Mouse (Mus musculus) MEL (cell line): ENCODE data around the gene Prkar1a. TPM values are rescaled to one million over a fixed set of nuclear protein-coding genes. Genes with fewer than 3 reads are reported as not detected.

Experiments used
- DNase-seq: peaks from one replicate; pipeline ENCODE4 v3.0.0; 2011; ENCODE audit warnings: low read depth, low spot score
- H3K27ac ChIP-seq: 2 replicates; pipeline ENCODE4 v1.5.1; 2012; ENCODE audit warnings: low read depth, mild to moderate bottlenecking, control low read depth, low read length, moderate library complexity; ENCODE audit not compliant: control insufficient read depth
- H3K27me3 ChIP-seq, 2 experiments: fragments of 150-350 bp in 1 of 2; sonication (generic) in 1 of 2; 2 replicates each; pipeline ENCODE4 v1.6.1; 2012; ENCODE audit warnings: low read length in 2 of 2, mild to moderate bottlenecking in 2 of 2, improper control_type of control experiment in 1 of 2, moderate library complexity in 1 of 2; ENCODE audit not compliant: insufficient read depth in 2 of 2, control insufficient read depth in 1 of 2
- H3K36me3 ChIP-seq, 2 experiments: 2 replicates each; pipeline ENCODE4 v1.6.1; 2012 to 2014; ENCODE audit warnings: low read length in 2 of 2, improper control_type of control experiment in 1 of 2, inconsistent platforms in 1 of 2, mild to moderate bottlenecking in 1 of 2; ENCODE audit not compliant: insufficient read depth in 2 of 2, control insufficient read depth in 1 of 2
- H3K4me1 ChIP-seq, 2 experiments: fragments of 150-350 bp in 1 of 2; sonication (generic) in 1 of 2; 2 replicates each; pipeline ENCODE4 v1.6.1; 2012; ENCODE audit warnings: low read length in 2 of 2, improper control_type of control experiment in 1 of 2, mild to moderate bottlenecking in 1 of 2; ENCODE audit not compliant: insufficient read depth in 2 of 2, control insufficient read depth in 1 of 2
- H3K4me3 ChIP-seq, 2 experiments: fragments of 150-350 bp in 1 of 2; sonication (generic) in 1 of 2; 2 replicates each; pipeline ENCODE4 v1.5.1; 2012; ENCODE audit warnings: low read depth in 2 of 2, low read length in 2 of 2, mild to moderate bottlenecking in 2 of 2, moderate library complexity in 2 of 2, control low read depth in 1 of 2, improper control_type of control experiment in 1 of 2; ENCODE audit not compliant: control insufficient read depth in 1 of 2, insufficient read depth in 1 of 2
- H3K79me2 ChIP-seq: 2 replicates; pipeline ENCODE4 v1.6.1; 2012; ENCODE audit warnings: mild to moderate bottlenecking, low read length, moderate library complexity; ENCODE audit not compliant: control insufficient read depth, poor library complexity, insufficient read depth
- H3K9ac ChIP-seq: 2 replicates; pipeline ENCODE4 v1.6.1; 2012; ENCODE audit warnings: low read depth, mild to moderate bottlenecking, control low read depth, low read length, moderate library complexity; ENCODE audit not compliant: control insufficient read depth, poor library complexity, severe bottlenecking
- H3K9me3 ChIP-seq: fragments of 150-350 bp; sonication (generic); replicated peaks from 2 replicates; pipeline ENCODE4 v1.6.1; 2012; ENCODE audit warnings: mild to moderate bottlenecking, low read length, improper control_type of control experiment, moderate library complexity; ENCODE audit not compliant: insufficient read depth
- CHD2 ChIP-seq: IDR thresholded peaks from 2 replicates; pipeline ENCODE4 v1.6.1; 2011; ENCODE audit warnings: low read length, improper control_type of control experiment
- ELF1 ChIP-seq: IDR thresholded peaks from 2 replicates; pipeline ENCODE4 v1.6.1; 2014; ENCODE audit warnings: low read depth, mild to moderate bottlenecking, inconsistent platforms, low read length, improper control_type of control experiment, moderate library complexity
- EP300 ChIP-seq, 2 experiments: IDR thresholded peaks; 2 replicates each; pipeline ENCODE4 v1.6.1; 2011; ENCODE audit warnings: improper control_type of control experiment in 2 of 2, low read length in 2 of 2, low read depth in 1 of 2, mild to moderate bottlenecking in 1 of 2
- ETS1 ChIP-seq: IDR thresholded peaks from 2 replicates; pipeline ENCODE4 v1.6.1; 2012; ENCODE audit warnings: low read depth, mild to moderate bottlenecking, inconsistent platforms, low read length, improper control_type of control experiment, moderate library complexity
- GATA1 ChIP-seq: IDR thresholded peaks from 2 replicates; pipeline ENCODE4 v1.6.1; 2011; ENCODE audit warnings: low read depth, low read length, improper control_type of control experiment
- MAZ ChIP-seq: IDR thresholded peaks from 2 replicates; pipeline ENCODE4 v1.6.1; 2012; ENCODE audit warnings: low read depth, mild to moderate bottlenecking, inconsistent platforms, low read length, improper control_type of control experiment
- MYB ChIP-seq: IDR thresholded peaks from 2 replicates; pipeline ENCODE4 v1.6.1; 2011; ENCODE audit warnings: mild to moderate bottlenecking, low read depth, low read length, improper control_type of control experiment
- POLR2AphosphoS2 ChIP-seq: IDR thresholded peaks from 2 replicates; pipeline ENCODE4 v1.6.1; 2011; ENCODE audit warnings: low read length, improper control_type of control experiment
- RAD21 ChIP-seq: IDR thresholded peaks from 2 replicates; pipeline ENCODE4 v1.6.1; 2011; ENCODE audit warnings: mild to moderate bottlenecking, low read depth, low read length, improper control_type of control experiment
- SMC3 ChIP-seq: IDR thresholded peaks from 2 replicates; pipeline ENCODE4 v1.6.1; 2011; ENCODE audit warnings: low read depth, low read length, improper control_type of control experiment
- TAL1 ChIP-seq: IDR thresholded peaks from 2 replicates; pipeline ENCODE4 v1.6.1; 2012; ENCODE audit warnings: mild to moderate bottlenecking, inconsistent platforms, low read length, moderate library complexity, mixed read lengths
- TBP ChIP-seq: IDR thresholded peaks from 2 replicates; pipeline ENCODE4 v1.8.0; 2011; ENCODE audit warnings: low read depth, low read length, improper control_type of control experiment
- TCF12 ChIP-seq: IDR thresholded peaks from 2 replicates; pipeline ENCODE4 v1.6.1; 2014; ENCODE audit warnings: low read depth, mild to moderate bottlenecking, inconsistent platforms, low read length, improper control_type of control experiment, moderate library complexity
- USF2 ChIP-seq, 2 experiments: IDR thresholded peaks; 2 replicates each; pipeline ENCODE4 v1.6.1; 2011 to 2012; ENCODE audit warnings: improper control_type of control experiment in 2 of 2, low read length in 2 of 2, borderline replicate concordance in 1 of 2, inconsistent platforms in 1 of 2, low read depth in 1 of 2, mild to moderate bottlenecking in 1 of 2; ENCODE audit not compliant: insufficient read depth in 1 of 2
- ZKSCAN1 ChIP-seq: IDR thresholded peaks from 2 replicates; pipeline ENCODE4 v1.6.1; 2012; ENCODE audit warnings: low read depth, mild to moderate bottlenecking, inconsistent platforms, low read length, improper control_type of control experiment, moderate library complexity
- ZMIZ1 ChIP-seq: IDR thresholded peaks from 2 replicates; pipeline ENCODE4 v1.6.1; 2012; ENCODE audit warnings: low read depth, mild to moderate bottlenecking, inconsistent platforms, low read length, improper control_type of control experiment, moderate library complexity
- polyA plus RNA-seq, 2 experiments: library from polyadenylated mRNA; stranded (reverse) in 1 of 2; unstranded in 1 of 2; fragments of >175 nt in 1 of 2; fragments of >200 nt in 1 of 2; gene quantifications; 2 replicates each; pipeline versions ENCODE4 v1.2.1 to v1.2.4; 2012; ENCODE audit warnings: low replicate concordance in 2 of 2, low read depth in 1 of 2; ENCODE audit not compliant: insufficient read length in 2 of 2, insufficient read depth in 1 of 2, missing spikeins in 1 of 2
- total RNA-seq: library from RNA; depleted of rRNA; stranded (reverse); fragments of 300-350 nt; gene quantifications from 2 replicates; pipeline ENCODE4 v1.2.3, GENCODE M21; 2012

Gene Prkar1a
- total and polyA plus RNA-seq, 3 experiments = 69.6 to 152 TPM; not detected in 1

- H3K4me3 ChIP-seq = no peak overlapping the region
- H3K27me3 ChIP-seq = peaks cover 0 to 6% of the 10 kb centered on the region in 2 experiments; a peak in 3 of 4 replicates
- H3K4me1 ChIP-seq = peaks cover 2 to 16% of the 10 kb centered on the region in 2 experiments; a peak in 2 of 4 replicates
- H3K36me3 ChIP-seq = peaks cover 0 to 13% of the 10 kb centered on the region in 2 experiments; a peak in 2 of 4 replicates
- H3K27ac ChIP-seq = no peak overlapping the region
- no peak overlapping the region for H3K9ac ChIP-seq
- TF ChIP-seq ZKSCAN1 (no peak), ELF1 (no peak), MAZ (no peak; the same call in 1 of the 2 replicates), ETS1 (0 out of 2 replicates have a peak, but pooled peaks have one; percentile 34), GATA1 (peak; percentile 67), TCF12 (peak; percentile 17; the same call in 1 of the 2 replicates)
- H3K79me2 ChIP-seq = no peaks in the 10 kb centered on the region
- peak; percentile 59 for DNase-seq
- H3K9me3 ChIP-seq = no peaks in the 10 kb centered on the region
These were observed 21.1 kb upstream of the Prkar1a start for GRCm38 (mm10) chr11:109628099-109628498.

- H3K79me2 ChIP-seq = no peaks in the 10 kb centered on the region
- TF ChIP-seq MYB (no peak), USF2 (IDR thresholded peaks at IDR 0.05; ENCODE audit: borderline replicate concordance in 1 of 2, insufficient read depth in 1 of 2, low read depth in 1 of 2, low read length in 2 of 2) (no peak), TAL1 (no peak), SMC3 (no peak), EP300 (IDR thresholded peaks at IDR 0.05; ENCODE audit: low read depth in 1 of 2, low read length in 2 of 2) (no peak), ETS1 (no peak), CHD2 (no peak), ZKSCAN1 (no peak), ZMIZ1 (no peak), RAD21 (no peak), POLR2AphosphoS2 (no peak), TBP (no peak)
- H3K4me1 ChIP-seq = peaks cover 2 to 16% of the 10 kb centered on the region in 2 experiments; a peak in 2 of 4 replicates
- H3K27me3 ChIP-seq = peaks cover 4 to 6% of the 10 kb centered on the region in 2 experiments; a peak in 3 of 4 replicates
- no peaks in the 10 kb centered on the region for H3K9me3 ChIP-seq
- H3K9ac ChIP-seq = no peak overlapping the region
- no peak for DNase-seq
- no peak overlapping the region for H3K27ac ChIP-seq
- H3K36me3 ChIP-seq = peaks cover 0 to 13% of the 10 kb centered on the region in 2 experiments; a peak in 2 of 4 replicates
- no peak overlapping the region for H3K4me3 ChIP-seq
These were observed 20.1 kb upstream of the Prkar1a start for GRCm38 (mm10) chr11:109629021-109629521.
